Mouse (Mus musculus) erythroblast, adult 5-6 weeks (primary cell): Measurements from ENCODE around the gene Tcf7l2. TPM values are rescaled to one million over a fixed set of nuclear protein-coding genes. Genes with fewer than 3 reads are reported as not detected.

Experiments
- ATAC-seq: replicated peaks from 2 replicates; pipeline ENCODE4 v1.8.0; 2016; ENCODE audit warnings: moderate number of reproducible peaks, mild to moderate bottlenecking, moderate TSS enrichment, inconsistent platforms; ENCODE audit not compliant: poor library complexity, low FRiP score, severe bottlenecking
- total RNA-seq, 2 experiments: library from RNA; stranded (forward) in 1 of 2; stranded (reverse) in 1 of 2; fragments of 150-400 nt in 1 of 2; fragments of 200-764, 138-1000 nt in 1 of 2; gene quantifications; 2 replicates each; pipeline versions ENCODE4 v1.2.3 to v1.2.4; 2015 to 2017; ENCODE audit warnings: low replicate concordance in 2 of 2

The Tcf7l2 gene
- total RNA-seq, 2 experiments from 2014 or later, result 0.68 to 3.5 TPM

DNA sequence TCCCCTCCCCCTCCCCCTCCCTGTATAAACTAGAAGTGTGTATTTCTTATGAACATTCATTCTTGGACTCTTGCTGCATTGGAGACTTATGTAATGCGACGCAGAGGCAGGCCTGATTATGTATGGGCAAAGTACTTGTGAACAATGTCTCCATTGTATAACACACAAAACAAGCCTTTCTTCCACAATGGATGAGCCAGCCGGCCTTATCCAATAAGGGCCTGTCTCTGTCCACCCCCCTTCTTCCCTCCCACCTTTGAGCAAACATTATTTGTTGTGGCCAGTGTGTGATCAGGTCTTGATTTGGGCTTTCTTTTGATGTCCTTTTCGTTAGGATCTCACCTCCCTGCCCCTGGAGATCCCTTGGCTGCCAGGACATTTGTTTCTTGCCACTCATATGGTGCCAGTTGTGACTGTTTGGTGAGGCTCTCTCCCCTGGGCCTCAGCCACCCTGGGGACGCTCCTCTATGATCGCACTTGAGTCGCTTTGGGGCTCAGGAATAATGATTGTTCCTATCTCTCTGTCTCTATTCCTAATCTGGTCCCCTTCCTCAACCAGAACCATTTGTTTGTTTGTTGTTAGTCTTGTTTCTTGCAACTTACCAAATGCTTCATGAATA, 46.8 kb downstream of the Tcf7l2 start:
- no peak for ATAC-seq

DNA sequence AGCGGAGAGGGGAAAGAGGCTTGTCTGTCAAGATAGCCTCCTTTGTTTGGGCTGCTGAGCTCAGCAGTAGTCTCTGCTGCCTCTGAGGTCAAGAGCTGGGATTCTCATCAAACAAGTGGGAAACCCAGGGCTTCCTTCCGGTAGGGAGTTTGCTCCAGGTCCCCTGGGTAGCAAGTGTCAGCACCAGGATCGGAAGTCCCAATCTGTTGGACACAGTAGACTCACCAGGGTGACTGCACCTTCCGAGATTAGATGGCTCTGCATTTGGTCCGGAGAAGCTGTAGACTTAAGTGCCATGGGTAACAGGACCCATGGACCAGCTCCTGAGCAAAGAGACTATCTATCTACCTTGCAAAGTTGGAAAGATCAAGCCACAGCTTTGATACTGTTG, 47.3 kb downstream of the Tcf7l2 start:
- ATAC-seq, result no peak

DNA sequence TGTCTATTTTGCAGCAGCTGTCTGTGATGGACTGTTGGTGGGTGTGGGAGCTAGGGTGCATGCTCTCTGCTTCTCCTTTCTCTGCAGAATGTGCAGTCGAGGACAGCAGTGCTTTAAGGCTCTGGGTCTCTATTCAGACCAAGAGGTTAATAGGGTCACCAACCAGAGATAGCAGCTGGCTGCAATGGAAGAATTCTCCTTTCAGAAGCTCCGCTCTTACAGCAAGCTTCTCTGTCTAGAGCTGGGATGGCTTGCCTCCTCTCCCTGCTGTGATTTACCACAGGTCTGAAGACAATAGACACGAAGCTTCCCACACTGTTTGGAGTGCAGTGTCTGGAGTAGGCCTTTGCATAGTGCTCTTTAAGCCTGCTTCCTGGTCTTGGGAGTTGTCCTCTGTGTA, 48.2 kb downstream of the Tcf7l2 start:
- ATAC-seq, result no peak

GRCm38 (mm10) chr19:55791293-55791692, 49.7 kb downstream of the Tcf7l2 start:
- ATAC-seq, result no peak

GRCm38 (mm10) chr19:55791886-55792285, 50.3 kb downstream of the Tcf7l2 start:
- no peak for ATAC-seq

DNA sequence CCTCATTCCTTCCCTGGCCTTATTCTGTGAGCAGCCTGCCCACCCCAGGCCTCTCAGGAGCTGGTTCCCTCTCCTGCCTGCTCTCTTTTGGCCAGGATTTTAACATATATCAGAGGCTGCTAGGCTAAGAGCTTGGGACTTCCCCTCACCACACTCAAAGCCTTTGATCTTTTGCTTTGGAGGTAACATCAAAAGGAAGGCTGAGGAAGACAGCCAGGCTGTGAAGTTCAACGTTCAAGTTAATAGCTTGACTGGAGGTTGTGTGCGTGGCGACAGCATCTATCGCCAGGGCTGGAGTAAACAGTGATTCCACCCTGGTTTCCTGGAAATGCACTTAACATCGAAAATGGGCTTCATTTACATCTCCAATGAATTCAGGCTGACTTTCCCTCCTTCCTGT, 51.0 kb downstream of the Tcf7l2 start:
- ATAC-seq, result no peak

- ATAC-seq, result no peak
Measured at GRCm38 (mm10) chr19:55793029-55793428, 51.4 kb downstream of the Tcf7l2 start.

DNA sequence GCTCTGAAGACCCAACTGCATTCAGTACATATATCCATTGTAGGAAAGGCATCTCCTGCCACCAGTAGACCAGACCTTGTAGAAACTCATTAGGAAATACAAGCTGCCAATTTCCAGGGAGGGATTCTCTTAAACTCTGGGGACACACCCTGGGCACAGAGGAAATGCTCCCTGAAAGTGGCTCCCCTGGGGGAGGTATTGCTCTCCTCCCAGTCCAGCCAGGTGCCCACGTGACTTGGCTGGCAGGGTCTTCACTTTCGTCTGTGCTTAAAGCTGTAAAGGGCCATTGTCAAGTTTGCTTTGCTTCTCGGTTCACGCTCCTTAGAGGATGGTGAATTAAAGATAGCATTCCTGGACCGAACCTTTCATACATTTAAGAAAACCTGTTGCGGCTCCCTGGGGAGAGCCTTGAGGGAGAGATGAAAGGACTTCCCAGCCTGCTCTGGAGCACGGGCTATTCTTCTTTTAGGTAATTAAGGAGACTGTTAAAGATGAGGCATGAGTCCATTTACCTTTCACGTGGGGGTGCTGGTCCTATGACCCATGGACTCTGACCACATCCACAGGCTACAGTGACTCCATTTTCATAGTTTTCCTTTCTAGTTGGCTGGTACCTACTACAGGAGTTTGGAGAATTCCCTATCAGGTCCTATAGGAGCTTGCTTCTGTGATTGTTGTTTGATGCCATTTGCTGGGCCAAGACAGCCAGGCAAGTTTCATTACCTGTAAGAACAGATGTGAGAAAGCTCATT, 52.8 kb downstream of the Tcf7l2 start:
- no peak for ATAC-seq

- no peak for ATAC-seq
Measured at GRCm38 (mm10) chr19:55794946-55795340, 53.3 kb downstream of the Tcf7l2 start.

DNA sequence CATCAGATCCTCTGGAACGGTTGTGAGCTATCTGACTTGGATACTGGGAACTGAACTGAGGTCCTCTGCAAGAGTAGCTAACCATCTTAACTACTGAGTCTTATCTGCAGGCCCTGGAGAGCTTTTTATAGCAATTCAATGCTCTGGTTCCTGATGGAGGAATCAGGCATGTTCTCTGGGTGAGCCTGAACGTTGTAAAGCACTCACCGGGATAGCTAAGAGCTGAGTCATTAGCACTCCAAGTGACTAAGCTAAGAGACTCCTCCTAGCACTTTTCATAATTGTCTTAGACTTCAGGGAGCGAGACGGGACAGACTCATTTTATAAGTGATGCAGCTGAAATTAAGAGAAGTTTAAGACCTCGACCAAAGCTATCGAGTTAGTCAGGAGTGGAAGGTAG, 53.7 kb downstream of the Tcf7l2 start:
- ATAC-seq, result no peak

- ATAC-seq, result no peak
Measured at GRCm38 (mm10) chr19:55797834-55798233, 56.2 kb downstream of the Tcf7l2 start.

DNA sequence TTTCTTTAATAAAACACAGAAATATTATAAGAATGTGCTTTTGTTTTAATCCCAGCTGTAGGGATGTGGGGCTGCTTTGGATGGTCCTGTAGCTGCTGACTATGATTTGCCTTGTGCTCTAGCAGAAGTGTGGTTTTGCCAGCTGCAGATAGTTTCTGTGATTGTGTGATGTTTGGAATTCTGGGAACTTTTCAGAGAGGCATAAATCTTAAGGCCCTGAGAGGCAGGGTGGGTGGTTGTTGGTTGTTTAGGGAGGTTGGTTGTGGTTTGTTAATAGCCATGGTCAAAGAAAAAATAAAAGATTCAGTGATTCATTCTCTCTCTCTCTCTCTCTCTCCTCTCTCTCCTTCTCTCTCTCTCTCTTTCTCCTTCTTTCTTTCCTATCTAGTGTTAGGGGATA, 57.8 kb downstream of the Tcf7l2 start:
- no peak for ATAC-seq

DNA sequence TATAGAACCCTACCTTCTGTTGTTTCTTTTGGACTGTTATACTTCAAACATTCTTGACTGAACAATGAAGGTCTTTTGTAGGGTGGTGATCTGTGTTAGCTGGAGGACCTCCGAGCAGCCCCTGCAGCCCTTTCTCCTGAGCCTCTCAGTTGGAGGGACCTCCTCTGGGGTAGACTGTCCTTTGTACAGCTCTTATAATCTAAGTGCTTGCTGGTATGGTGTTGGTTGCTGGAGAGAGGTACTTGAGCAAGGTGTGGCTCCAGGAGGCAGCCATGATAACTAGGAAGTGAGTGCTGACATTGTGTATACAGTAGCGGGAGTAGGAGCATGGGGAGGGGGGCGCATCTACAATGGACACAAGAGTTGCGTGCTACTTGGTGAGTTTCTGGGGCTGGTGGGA, 58.4 kb downstream of the Tcf7l2 start:
- ATAC-seq, result no peak

- ATAC-seq, result no peak
Measured at GRCm38 (mm10) chr19:55803121-55803520, 61.5 kb downstream of the Tcf7l2 start.

DNA sequence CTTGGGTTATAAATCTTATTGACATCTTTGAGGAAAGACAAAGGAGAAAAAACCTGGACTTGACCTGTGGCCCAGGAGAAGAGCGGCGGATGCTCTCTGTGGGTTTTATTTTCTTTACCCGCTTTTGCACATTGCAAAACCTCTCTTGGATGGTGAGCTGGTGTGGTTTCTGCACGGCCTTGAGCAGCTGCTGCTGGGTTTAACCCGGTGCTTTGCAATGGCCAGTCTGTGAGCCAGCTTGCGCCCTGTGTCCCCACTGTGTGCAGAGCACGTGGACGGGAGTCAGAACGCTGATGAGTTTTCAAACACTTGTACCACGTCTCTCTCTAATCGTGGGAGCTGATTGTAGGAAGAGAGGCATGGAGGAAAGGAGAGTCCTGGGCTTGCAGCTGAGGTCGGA, 62.2 kb downstream of the Tcf7l2 start:
- no peak for ATAC-seq

DNA sequence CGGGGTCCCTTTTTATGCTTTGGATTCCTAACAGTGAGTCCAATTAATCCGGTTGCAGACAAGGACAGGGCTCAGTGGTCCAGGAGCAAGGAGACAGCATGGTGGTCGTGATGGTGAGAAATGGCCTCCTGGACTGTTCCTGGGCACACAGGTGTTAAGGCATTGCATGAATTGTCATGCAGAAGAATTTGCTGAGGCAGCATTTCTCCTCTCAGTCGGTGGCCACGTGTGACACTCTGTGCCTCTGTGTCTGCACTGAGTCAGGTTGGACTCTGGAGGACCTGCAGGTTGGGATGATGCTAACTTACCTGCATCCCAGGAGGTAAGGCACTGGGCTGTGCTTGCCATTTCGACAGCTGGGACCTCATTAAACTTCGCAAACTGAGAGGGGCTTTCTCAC, 63.2 kb downstream of the Tcf7l2 start:
- no peak for ATAC-seq

- no peak for ATAC-seq
Measured at GRCm38 (mm10) chr19:55806434-55807193, 65.0 kb downstream of the Tcf7l2 start.

- ATAC-seq, result no peak
Measured at GRCm38 (mm10) chr19:55807194-55808053, 65.8 kb downstream of the Tcf7l2 start.

GRCm38 (mm10) chr19:55808304-55808703, 66.7 kb downstream of the Tcf7l2 start:
- no peak for ATAC-seq

- ATAC-seq, result no peak
Measured at GRCm38 (mm10) chr19:55809539-55809938, 67.9 kb downstream of the Tcf7l2 start.
